11 mouse cellular contexts compared by ENCODE assay signal in genomic region chr17:75436819-75437218, GRCm38 (mm10). TPM values are rescaled to one million over a fixed set of nuclear protein-coding genes. Genes with fewer than 3 reads are reported as not detected.
A peak's percentile ranks its signal among the peaks of the same experiment; 100 is the strongest.
DNase-seq lines count a peak whose midpoint lies in the region; ATAC-seq and TF ChIP-seq lines count a peak whose summit lies in the region.
"Had no signal": no experiment of that assay in that cellular context is flagged by ENCODE, and none has a peak within 500 bp of the region (broad histone marks: within the 10 kb centered on the region; RNA-seq: fewer than 3 reads in every experiment).

No protein-coding gene starts in this region.

- H3K27ac ChIP-seq in heart, embryonic 14.5 days (replicated peaks in 1 of 2; ENCODE audit: control insufficient read depth in 1 of 2, insufficient read depth in 1 of 2, low read depth in 2 of 2, low read length in 2 of 2) = peak overlapping the region; percentile 49 to 51; a peak in 3 of 4 replicates
- no peak overlapping the region for H3K27ac ChIP-seq in midbrain, postnatal 0 days (ENCODE audit: low read depth, low read length)
- no peak overlapping the region for H3K27ac ChIP-seq in midbrain, embryonic 13.5 days
- no peak overlapping the region for H3K27ac ChIP-seq in liver, embryonic 12.5 days
- H3K27ac ChIP-seq: liver, embryonic 13.5 days had no signal

- TF ChIP-seq CTCF in midbrain, postnatal 0 days (IDR thresholded peaks at IDR 0.05) = no peak

- no peaks in the 10 kb centered on the region for H3K36me3 ChIP-seq in heart, embryonic 14.5 days (ENCODE audit: control insufficient read depth, insufficient read depth, low read length)
- H3K36me3 ChIP-seq in midbrain, postnatal 0 days (ENCODE audit: insufficient read depth, low read length) = no peaks in the 10 kb centered on the region
- no peaks in the 10 kb centered on the region for H3K36me3 ChIP-seq in midbrain, embryonic 13.5 days
- H3K36me3 ChIP-seq in liver, embryonic 12.5 days = no peaks in the 10 kb centered on the region
- H3K36me3 ChIP-seq: liver, embryonic 13.5 days had no signal

- peak overlapping the region; percentile 34 to 38 for H3K4me3 ChIP-seq in heart, embryonic 14.5 days (ENCODE audit: control insufficient read depth in 1 of 2, insufficient read depth in 1 of 2, low read depth in 1 of 2, low read length in 2 of 2)
- peak overlapping the region; percentile 5; the same call in 1 of the 2 replicates for H3K4me3 ChIP-seq in midbrain, postnatal 0 days (ENCODE audit: low read depth, low read length)
- no peak overlapping the region for H3K4me3 ChIP-seq in midbrain, embryonic 13.5 days (replicated peaks)
- peak overlapping the region; percentile 2; the same call in 1 of the 2 replicates for H3K4me3 ChIP-seq in liver, embryonic 12.5 days
- H3K4me3 ChIP-seq: liver, embryonic 13.5 days had no signal

- H3K4me1 ChIP-seq in heart, embryonic 14.5 days (ENCODE audit: control insufficient read depth in 2 of 2, insufficient read depth in 2 of 2, low read length in 2 of 2) = peaks cover 2 to 10% of the 10 kb centered on the region in 2 experiments; a peak in 2 of 4 replicates
- H3K4me1 ChIP-seq in midbrain, postnatal 0 days (ENCODE audit: insufficient read depth, low read length) = no peaks in the 10 kb centered on the region
- 0 out of 2 replicates have a peak, but pooled peaks cover 9% of the 10 kb centered on the region for H3K4me1 ChIP-seq in midbrain, embryonic 13.5 days (replicated peaks)
- no peaks in the 10 kb centered on the region for H3K4me1 ChIP-seq in liver, embryonic 12.5 days
- H3K4me1 ChIP-seq: liver, embryonic 13.5 days had no signal

- H3K4me2 ChIP-seq in heart, embryonic 14.5 days (ENCODE audit: low read length) = peak overlapping the region; percentile 39
- no peak overlapping the region for H3K4me2 ChIP-seq in midbrain, postnatal 0 days (ENCODE audit: low read depth, low read length, poor library complexity, severe bottlenecking)
- no peak overlapping the region for H3K4me2 ChIP-seq in midbrain, embryonic 13.5 days (replicated peaks)
- no peak overlapping the region for H3K4me2 ChIP-seq in liver, embryonic 12.5 days
- H3K4me2 ChIP-seq: liver, embryonic 13.5 days had no signal

- ATAC-seq in heart, embryonic 14.5 days (ENCODE audit: insufficient number of reproducible peaks, insufficient read depth, low FRiP score, low read depth) = no peak
- no peak for ATAC-seq in midbrain, postnatal 0 days (ENCODE audit: low FRiP score)
- ATAC-seq in midbrain, embryonic 13.5 days = no peak
- ATAC-seq in liver, embryonic 12.5 days = no peak
- ATAC-seq: forebrain, embryonic 16.5 days had no signal

- no peaks in the 10 kb centered on the region for H3K9me3 ChIP-seq in heart, embryonic 14.5 days (ENCODE audit: control insufficient read depth, low read length)
- no peaks in the 10 kb centered on the region for H3K9me3 ChIP-seq in midbrain, postnatal 0 days (ENCODE audit: low read length)
- no peaks in the 10 kb centered on the region for H3K9me3 ChIP-seq in midbrain, embryonic 13.5 days
- H3K9me3 ChIP-seq in liver, embryonic 12.5 days (replicated peaks) = no peaks in the 10 kb centered on the region
- H3K9me3 ChIP-seq: liver, embryonic 13.5 days had no signal

- H3K9ac ChIP-seq in heart, embryonic 14.5 days (ENCODE audit: low read length) = peak overlapping the region; percentile 66
- no peak overlapping the region for H3K9ac ChIP-seq in midbrain, postnatal 0 days (replicated peaks; ENCODE audit: low read length, poor library complexity, severe bottlenecking)
- no peak overlapping the region for H3K9ac ChIP-seq in midbrain, embryonic 13.5 days (replicated peaks)
- H3K9ac ChIP-seq in liver, embryonic 12.5 days = no peak overlapping the region
- H3K9ac ChIP-seq: liver, embryonic 13.5 days had no signal

- H3K27me3 ChIP-seq in heart, embryonic 14.5 days (ENCODE audit: control insufficient read depth, insufficient read depth, low read length) = no peaks in the 10 kb centered on the region
- no peaks in the 10 kb centered on the region for H3K27me3 ChIP-seq in midbrain, postnatal 0 days (ENCODE audit: insufficient read depth, low read length)
- no peaks in the 10 kb centered on the region for H3K27me3 ChIP-seq in midbrain, embryonic 13.5 days
- H3K27me3 ChIP-seq in liver, embryonic 12.5 days (replicated peaks) = peaks cover 4% of the 10 kb centered on the region; the same call in 1 of the 2 replicates

- no peak for DNase-seq in heart, adult 8-10 months (ENCODE audit: low spot score)
- DNase-seq in midbrain, postnatal 0 days (ENCODE audit: low spot score) = no peak
- no peak for DNase-seq in right cerebral cortex, adult 18-20 months
- no peak for DNase-seq in left cerebral cortex, postnatal 36 days (ENCODE audit: low spot score in 2 of 2)
- no peak for DNase-seq in cerebellum, adult 9-11 months
- DNase-seq: layer of hippocampus, adult 9-11 months; liver, embryonic 13.5 days had no signal

- intact Hi-C loops in left cerebral cortex, postnatal 36 days (cut with DNase I) = no loop called here

- 56% methylated on average over 6 of the region's 6 CpGs for WGBS in heart, embryonic 14.5 days
- 85% methylated on average over 6 of the region's 6 CpGs for WGBS in midbrain, postnatal 0 days
- WGBS in midbrain, embryonic 13.5 days = 80% methylated on average over 6 of the region's 6 CpGs
- 18% methylated on average over 6 of the region's 6 CpGs for WGBS in liver, embryonic 12.5 days (ENCODE audit: insufficient replicate concordance)

RNA-seq across cellular contexts. Expression of gene Rasgrp3, which starts 1.1 kb away (rescaled TPM):
- polyA plus RNA-seq in heart, embryonic 14.5 days (2014; fragmentation: Nextera tagmentation; extraction: Ambion mirVana) = 24.3 and 25.1 TPM in 2 replicates
- total RNA-seq in heart, adult 8-10 months (2022) = 10 to 100 TPM; 19.3 to 34.3 (median 30.2) TPM
- 8.1 and 9.3 TPM in 2 replicates for total RNA-seq in midbrain, postnatal 0 days (2014; rRNA removed)
- 3.2 and 4.8 TPM in 2 replicates for polyA plus RNA-seq in midbrain, postnatal 0 days (2015; fragmentation: Nextera tagmentation; extraction: Ambion mirVana)
- polyA plus RNA-seq in midbrain, embryonic 13.5 days (2015; fragmentation: Nextera tagmentation; extraction: Ambion mirVana) = 5.5 TPM in 2 replicates
- polyA plus RNA-seq in liver, embryonic 12.5 days (2016; fragmentation: Nextera tagmentation; extraction: Ambion mirVana) = 6.3 and 6.6 TPM in 2 replicates
- 1 to 10 TPM; 9.0 to 9.9 TPM for total RNA-seq in left cerebral cortex, postnatal 36 days (2021)

Comparison
In these comparisons a context has a peak if more than half of its experiments do, and no peak if none do; other contexts are left out.
1. H3K27ac ChIP-seq: peak in heart, embryonic 14.5 days (2 of 2); none in midbrain, postnatal 0 days (single experiment), midbrain, embryonic 13.5 days (single experiment) and liver, embryonic 12.5 days (single experiment).